Mouse (Mus musculus) myocyte (in vitro differentiated cells): ENCODE measurements at regions not wholly inside any gene's neighbourhood (a gene's known extent, or its start where the extent isn't known, plus 50 kb on each side); places are given as distances from the start of the nearest gene placed in this dataset.

Source experiments
- E2F4 ChIP-seq: IDR thresholded peaks from one replicate; pipeline ENCODE4 v1.6.1; 2011; ENCODE audit warnings: mild to moderate bottlenecking, control low read depth, moderate library complexity; ENCODE audit not compliant: insufficient read depth
- MAX ChIP-seq: IDR thresholded peaks from one replicate; pipeline ENCODE4 v1.6.1; 2011; ENCODE audit warnings: low read depth, mild to moderate bottlenecking, control low read depth
- MYOG ChIP-seq, 3 experiments: IDR thresholded peaks; one replicate each; pipeline ENCODE4 v1.6.1; 2011; ENCODE audit warnings: control low read depth in 2 of 3, low read depth in 2 of 3, mild to moderate bottlenecking in 2 of 3; ENCODE audit not compliant: insufficient read length in 2 of 3, control insufficient read depth in 1 of 3, insufficient read depth in 1 of 3
- POLR2A ChIP-seq: IDR thresholded peaks from one replicate; pipeline ENCODE4 v1.6.1; 2011; ENCODE audit warnings: low read depth, mild to moderate bottlenecking, control low read depth, moderate library complexity; ENCODE audit not compliant: insufficient read length
- POLR2AphosphoS2 ChIP-seq: IDR thresholded peaks from one replicate; pipeline ENCODE4 v1.6.1; 2011; ENCODE audit warnings: low read depth, control low read depth; ENCODE audit not compliant: insufficient read length
- REST ChIP-seq: IDR thresholded peaks from one replicate; pipeline ENCODE4 v1.6.1; 2011; ENCODE audit warnings: mild to moderate bottlenecking, control low read depth, moderate library complexity; ENCODE audit not compliant: insufficient read depth, insufficient read length
- SRF ChIP-seq: IDR thresholded peaks from one replicate; pipeline ENCODE4 v1.6.1; 2011; ENCODE audit warnings: low read depth; ENCODE audit not compliant: control insufficient read depth, insufficient read length
- TCF12 ChIP-seq: IDR thresholded peaks from one replicate; pipeline ENCODE4 v1.6.1; 2011; ENCODE audit warnings: mild to moderate bottlenecking, control low read depth; ENCODE audit not compliant: poor library complexity, insufficient read depth, severe bottlenecking
- TCF3 ChIP-seq: IDR thresholded peaks from one replicate; pipeline ENCODE4 v1.6.1; 2011; ENCODE audit warnings: low read depth, control low read depth; ENCODE audit not compliant: insufficient read length
- USF1 ChIP-seq: IDR thresholded peaks from one replicate; pipeline ENCODE4 v1.6.1; 2011; ENCODE audit warnings: low read depth, mild to moderate bottlenecking, control low read depth, moderate library complexity

- TF ChIP-seq POLR2A (no peak), SRF (no peak), MYOG (IDR thresholded peaks at IDR 0.05; ENCODE audit: control insufficient read depth in 1 of 3, insufficient read depth in 1 of 3, insufficient read length in 2 of 3, low read depth in 2 of 3) (no peak), TCF3 (no peak), MAX (no peak), POLR2AphosphoS2 (no peak), REST (no peak), E2F4 (no peak), USF1 (no peak), TCF12 (no peak)
Measured at GRCm38 (mm10) chr6:68631787-68632186, 1096.2 kb upstream of the Tacstd2 start.
